Mouse (Mus musculus): ENCODE measurements around the gene Map4k2. TPM values are rescaled to one million over a fixed set of nuclear protein-coding genes. Genes with fewer than 3 reads are reported as not detected.
A peak's percentile ranks its signal among the peaks of the same experiment; 100 is the strongest.

Map4k2 gene
- polyA plus RNA-seq, 1 experiment from 2014 or later: 15.0 TPM

GRCm38 (mm10) chr19:6380411-6381166 lies 39.7 kb downstream of the Map4k2 start:
- Histone ChIP-seq H3K27ac (no peak overlapping the region), H3K4me3 (no peak overlapping the region), H3K9me3 (no peaks in the 10 kb centered on the region), H3K4me1 (peaks cover 38% of the 10 kb centered on the region), H3K27me3 (ENCODE audit: insufficient read depth, poor library complexity, severe bottlenecking) (no peaks in the 10 kb centered on the region), H3K36me3 (peaks cover 45% of the 10 kb centered on the region)
- 90% methylated on average over 9 of the region's 9 CpGs for WGBS
- DNase-seq (ENCODE audit: low spot score): no peak

GRCm38 (mm10) chr19:6381238-6381637 lies 40.3 kb downstream of the Map4k2 start:
- 91% methylated on average over 5 of the region's 5 CpGs for WGBS
- no peak overlapping the region for H3K4me3 ChIP-seq
- no peaks in the 10 kb centered on the region for H3K27me3 ChIP-seq (ENCODE audit: insufficient read depth, poor library complexity, severe bottlenecking)
- no peak overlapping the region for H3K27ac ChIP-seq
- peaks cover 45% of the 10 kb centered on the region for H3K4me1 ChIP-seq
- DNase-seq (ENCODE audit: low spot score): no peak
- peaks cover 40% of the 10 kb centered on the region for H3K36me3 ChIP-seq
- H3K9me3 ChIP-seq: no peaks in the 10 kb centered on the region

GRCm38 (mm10) chr19:6382323-6382924 lies 41.5 kb downstream of the Map4k2 start:
- Histone ChIP-seq H3K4me1 (peaks cover 50% of the 10 kb centered on the region), H3K9me3 (no peaks in the 10 kb centered on the region), H3K27ac (peak overlapping the region; percentile 88; the same call in 1 of the 2 replicates), H3K36me3 (peaks cover 39% of the 10 kb centered on the region), H3K4me3 (no peak overlapping the region), H3K27me3 (ENCODE audit: insufficient read depth, poor library complexity, severe bottlenecking) (peaks cover 8% of the 10 kb centered on the region; the same call in 1 of the 2 replicates)
- no peak for DNase-seq (ENCODE audit: low spot score)
- WGBS: 78% methylated on average over 4 of the region's 4 CpGs

GRCm38 (mm10) chr19:6383470-6383869 lies 42.5 kb downstream of the Map4k2 start:
- no peak for DNase-seq (ENCODE audit: low spot score)
- Histone ChIP-seq H3K27me3 (ENCODE audit: insufficient read depth, poor library complexity, severe bottlenecking) (peaks cover 17% of the 10 kb centered on the region; the same call in 1 of the 2 replicates), H3K36me3 (peaks cover 39% of the 10 kb centered on the region), H3K4me3 (peak overlapping the region; percentile 59), H3K9me3 (no peaks in the 10 kb centered on the region), H3K27ac (peak overlapping the region; percentile 88), H3K4me1 (peaks cover 50% of the 10 kb centered on the region)
- 42% methylated on average over 5 of the region's 5 CpGs for WGBS

GRCm38 (mm10) chr19:6384128-6384527 lies 43.2 kb downstream of the Map4k2 start, which contains the start of gene Pygm:
Gene Pygm (plus strand): TSS chr19:6384399.
- Histone ChIP-seq H3K4me1 (peaks cover 57% of the 10 kb centered on the region), H3K27ac (peak within 1 kb of the TSS; percentile 88), H3K27me3 (ENCODE audit: insufficient read depth, poor library complexity, severe bottlenecking) (peaks cover 23% of the 10 kb centered on the region; the same call in 1 of the 2 replicates), H3K36me3 (peaks cover 39% of the 10 kb centered on the region), H3K4me3 (peak within 1 kb of the TSS; percentile 59), H3K9me3 (no peaks in the 10 kb centered on the region)
- peak; percentile 93 for DNase-seq (ENCODE audit: low spot score)
- WGBS: 8% methylated on average over 7 of the region's 7 CpGs

- Histone ChIP-seq H3K9me3 (no peaks in the 10 kb centered on the region), H3K27ac (peak overlapping the region; percentile 88), H3K36me3 (peaks cover 43% of the 10 kb centered on the region), H3K27me3 (ENCODE audit: insufficient read depth, poor library complexity, severe bottlenecking) (peaks cover 29% of the 10 kb centered on the region; the same call in 1 of the 2 replicates), H3K4me1 (peaks cover 65% of the 10 kb centered on the region), H3K4me3 (peak overlapping the region; percentile 59)
- WGBS: 46% methylated on average over 11 of the region's 11 CpGs
- DNase-seq (ENCODE audit: low spot score): no peak
These were observed 44.0 kb downstream of the Map4k2 start for GRCm38 (mm10) chr19:6384954-6385353.

- Histone ChIP-seq H3K27me3 (ENCODE audit: insufficient read depth, poor library complexity, severe bottlenecking) (peaks cover 29% of the 10 kb centered on the region; the same call in 1 of the 2 replicates), H3K36me3 (peaks cover 47% of the 10 kb centered on the region), H3K9me3 (no peaks in the 10 kb centered on the region), H3K4me1 (peaks cover 68% of the 10 kb centered on the region), H3K27ac (peak overlapping the region; percentile 88), H3K4me3 (peak overlapping the region; percentile 59)
- 63% methylated on average over 5 of the region's 5 CpGs for WGBS
- no peak for DNase-seq (ENCODE audit: low spot score)
These were observed 44.5 kb downstream of the Map4k2 start for GRCm38 (mm10) chr19:6385419-6385818.

GRCm38 (mm10) chr19:6385821-6386220 lies 44.9 kb downstream of the Map4k2 start:
- Histone ChIP-seq H3K4me1 (peaks cover 68% of the 10 kb centered on the region), H3K4me3 (peak overlapping the region; percentile 59)
- WGBS: 74% methylated on average over 7 of the region's 7 CpGs

GRCm38 (mm10) chr19:6386234-6386633 lies 45.3 kb downstream of the Map4k2 start:
- Histone ChIP-seq H3K4me1 (peaks cover 68% of the 10 kb centered on the region), H3K27ac (peak overlapping the region; percentile 88; the same call in 1 of the 2 replicates), H3K4me3 (peak overlapping the region; percentile 59), H3K36me3 (peaks cover 51% of the 10 kb centered on the region), H3K9me3 (no peaks in the 10 kb centered on the region), H3K27me3 (ENCODE audit: insufficient read depth, poor library complexity, severe bottlenecking) (peaks cover 29% of the 10 kb centered on the region; the same call in 1 of the 2 replicates)
- WGBS: 67% methylated on average over 9 of the region's 9 CpGs
- DNase-seq (ENCODE audit: low spot score): no peak

More at GRCm38 (mm10) chr19:6385821-6386220, 44.9 kb downstream of the Map4k2 start:
- H3K27ac ChIP-seq: peak overlapping the region; percentile 88
- H3K36me3 ChIP-seq: peaks cover 47% of the 10 kb centered on the region
- no peak for DNase-seq (ENCODE audit: low spot score)
- no peaks in the 10 kb centered on the region for H3K9me3 ChIP-seq
- peaks cover 29% of the 10 kb centered on the region; the same call in 1 of the 2 replicates for H3K27me3 ChIP-seq (ENCODE audit: insufficient read depth, poor library complexity, severe bottlenecking)

- DNase-seq (ENCODE audit: low spot score): no peak
- peaks cover 67% of the 10 kb centered on the region for H3K36me3 ChIP-seq
- H3K9me3 ChIP-seq: no peaks in the 10 kb centered on the region
- WGBS: 79% methylated on average over 13 of the region's 13 CpGs
- peaks cover 29% of the 10 kb centered on the region; the same call in 1 of the 2 replicates for H3K27me3 ChIP-seq (ENCODE audit: insufficient read depth, poor library complexity, severe bottlenecking)
- H3K27ac ChIP-seq: no peak overlapping the region
- H3K4me3 ChIP-seq: no peak overlapping the region
- peaks cover 58% of the 10 kb centered on the region for H3K4me1 ChIP-seq
These were observed 47.1 kb downstream of the Map4k2 start for GRCm38 (mm10) chr19:6388006-6388405.

GRCm38 (mm10) chr19:6389803-6390202 lies 48.9 kb downstream of the Map4k2 start:
- peaks cover 81% of the 10 kb centered on the region for H3K36me3 ChIP-seq
- no peak for DNase-seq (ENCODE audit: low spot score)
- H3K4me1 ChIP-seq: peaks cover 40% of the 10 kb centered on the region
- no peaks in the 10 kb centered on the region for H3K9me3 ChIP-seq
- WGBS: 16% methylated on average over 16 of the region's 16 CpGs
- peak overlapping the region; percentile 47 for H3K4me3 ChIP-seq
- H3K27me3 ChIP-seq (ENCODE audit: insufficient read depth, poor library complexity, severe bottlenecking): peaks cover 29% of the 10 kb centered on the region; the same call in 1 of the 2 replicates
- H3K27ac ChIP-seq: peak overlapping the region; percentile 38; the same call in 1 of the 2 replicates

- H3K9me3 ChIP-seq: no peaks in the 10 kb centered on the region
- DNase-seq (ENCODE audit: low spot score): no peak
- H3K4me3 ChIP-seq: 0 out of 2 replicates have a peak overlapping the region, but pooled peaks have one; percentile 47
- WGBS: 67% methylated on average over 6 of the region's 6 CpGs
- no peak overlapping the region for H3K27ac ChIP-seq
- peaks cover 36% of the 10 kb centered on the region for H3K4me1 ChIP-seq
- peaks cover 29% of the 10 kb centered on the region; the same call in 1 of the 2 replicates for H3K27me3 ChIP-seq (ENCODE audit: insufficient read depth, poor library complexity, severe bottlenecking)
- peaks cover 81% of the 10 kb centered on the region for H3K36me3 ChIP-seq
These were observed 49.3 kb downstream of the Map4k2 start for GRCm38 (mm10) chr19:6390251-6390650.
